In the genomic region with DNA sequence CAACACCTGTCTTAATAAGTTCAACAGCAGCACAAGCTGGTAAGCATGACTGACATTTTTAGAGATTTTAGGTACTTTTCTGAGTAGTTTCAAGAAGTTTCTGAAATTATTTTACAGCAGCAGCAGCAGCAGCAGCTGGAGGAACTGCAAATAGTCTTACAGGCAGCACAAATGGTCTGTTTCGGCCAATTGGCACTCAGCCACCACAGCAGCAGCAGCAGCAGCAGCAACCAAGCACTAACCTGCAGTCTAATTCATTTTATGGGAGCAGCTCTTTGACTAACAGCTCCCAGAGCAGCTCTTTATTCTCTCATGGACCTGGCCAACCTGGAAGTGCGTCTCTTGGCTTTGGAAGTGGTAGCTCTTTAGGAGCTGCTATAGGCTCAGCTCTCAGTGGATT, we compare ENCODE assay signal across 14 mouse cellular contexts. TPM values are rescaled to one million over a fixed set of nuclear protein-coding genes. Genes with fewer than 3 reads are reported as not detected.
DNase-seq lines count a peak whose midpoint lies in the region; ATAC-seq lines count a peak whose summit lies in the region.
"Had no signal": no experiment of that assay in that cellular context is flagged by ENCODE, and none has a peak within 500 bp of the region (broad histone marks: within the 10 kb centered on the region; RNA-seq: fewer than 3 reads in every experiment).

No protein-coding gene starts in this region.

- no peaks in the 10 kb centered on the region for H3K27me3 ChIP-seq in neural tube, embryonic 13.5 days
- no peaks in the 10 kb centered on the region for H3K27me3 ChIP-seq in neural tube, embryonic 15.5 days (replicated peaks)
- H3K27me3 ChIP-seq: liver, embryonic 15.5 days; megakaryocyte, embryonic 14.5 days; Patski had no signal

- H3K9ac ChIP-seq in neural tube, embryonic 13.5 days = no peak overlapping the region
- no peak overlapping the region for H3K9ac ChIP-seq in neural tube, embryonic 15.5 days (replicated peaks)
- H3K9ac ChIP-seq: liver, embryonic 15.5 days had no signal

- no peak for ATAC-seq in neural tube, embryonic 13.5 days (ENCODE audit: low read depth)
- ATAC-seq in neural tube, embryonic 15.5 days (ENCODE audit: low FRiP score) = no peak
- ATAC-seq: hindbrain, postnatal 0 days; Patski had no signal

- H3K36me3 ChIP-seq in neural tube, embryonic 13.5 days = peaks cover 40% of the 10 kb centered on the region
- peaks cover 29% of the 10 kb centered on the region for H3K36me3 ChIP-seq in neural tube, embryonic 15.5 days

- 0 out of 2 replicates have a peak overlapping the region, but pooled peaks have one; percentile 18 for H3K27ac ChIP-seq in neural tube, embryonic 13.5 days (replicated peaks)
- no peak overlapping the region for H3K27ac ChIP-seq in neural tube, embryonic 15.5 days (replicated peaks)
- H3K27ac ChIP-seq: hindbrain, postnatal 0 days; liver, embryonic 15.5 days; stomach, postnatal 0 days had no signal

- H3K4me3 ChIP-seq in neural tube, embryonic 13.5 days = no peak overlapping the region
- no peak overlapping the region for H3K4me3 ChIP-seq in neural tube, embryonic 15.5 days (replicated peaks)
- H3K4me3 ChIP-seq: liver, embryonic 15.5 days; megakaryocyte, embryonic 14.5 days had no signal

- H3K4me2 ChIP-seq in neural tube, embryonic 13.5 days = no peak overlapping the region
- H3K4me2 ChIP-seq in neural tube, embryonic 15.5 days = no peak overlapping the region
- H3K4me2 ChIP-seq: liver, embryonic 15.5 days had no signal

- DNase-seq in heart, adult 18-20 months = peak; percentile 10 to 25
- DNase-seq in heart, postnatal 25 days (ENCODE audit: low spot score) = no peak
- DNase-seq in kidney, adult 8-10 months = peak; percentile 7 to 14
- DNase-seq in layer of hippocampus, adult 11-12 months (ENCODE audit: low spot score) = no peak
- no peak for DNase-seq in cerebellum, postnatal 36 days
- DNase-seq: cerebellum, adult 9-10 months; thymus, postnatal 4 days had no signal

- no peaks in the 10 kb centered on the region for H3K9me3 ChIP-seq in neural tube, embryonic 13.5 days
- H3K9me3 ChIP-seq in neural tube, embryonic 15.5 days (replicated peaks) = no peaks in the 10 kb centered on the region
- H3K9me3 ChIP-seq: liver, embryonic 15.5 days; megakaryocyte, embryonic 14.5 days had no signal

- 52% methylated on average over 2 of the region's 2 CpGs for WGBS in neural tube, embryonic 13.5 days
- 40% methylated on average over 2 of the region's 2 CpGs for WGBS in neural tube, embryonic 15.5 days

- intact Hi-C loops in heart, postnatal 25 days (cut with DNase I) = no loop called here

- H3K4me1 ChIP-seq in neural tube, embryonic 13.5 days (replicated peaks) = no peaks in the 10 kb centered on the region
- H3K4me1 ChIP-seq in neural tube, embryonic 15.5 days = no peaks in the 10 kb centered on the region; the same call in 1 of the 2 replicates
- H3K4me1 ChIP-seq: liver, embryonic 15.5 days had no signal

RNA-seq across cellular contexts. Expression of a gene that starts 42.4 kb away (rescaled TPM):
- total RNA-seq in heart, adult 18-20 months (2021) = 1 to 10 TPM; 5.2 to 6.6 TPM
- 1 to 10 TPM; 7.2 TPM for total RNA-seq in heart, postnatal 25 days (2021)
- 17.8 and 25.9 TPM in 2 replicates for polyA plus RNA-seq in neural tube, embryonic 13.5 days (2015; fragmentation: Nextera tagmentation; extraction: Ambion mirVana)
- polyA plus RNA-seq in neural tube, embryonic 15.5 days (2015; fragmentation: Nextera tagmentation; extraction: Ambion mirVana) = 15.0 and 26.1 TPM in 2 replicates

RNA-seq across cellular contexts. Expression of a gene that starts 54.8 kb away (rescaled TPM):
- total RNA-seq in heart, adult 18-20 months (2021) = 100 to 1,000 TPM; 141 to 144 TPM
- total RNA-seq in heart, postnatal 25 days (2021) = 100 to 1,000 TPM; 129 to 131 TPM
- polyA plus RNA-seq in neural tube, embryonic 13.5 days (2015; fragmentation: Nextera tagmentation; extraction: Ambion mirVana) = 40.9 and 43.8 TPM in 2 replicates
- 40.4 and 43.8 TPM in 2 replicates for polyA plus RNA-seq in neural tube, embryonic 15.5 days (2015; fragmentation: Nextera tagmentation; extraction: Ambion mirVana)

Comparison
In these comparisons a context has a peak if more than half of its experiments do, and no peak if none do; other contexts are left out.
1. DNase-seq: peak in heart, adult 18-20 months (2 of 2) and kidney, adult 8-10 months (2 of 2); none in heart, postnatal 25 days (single experiment), layer of hippocampus, adult 11-12 months (single experiment) and cerebellum, postnatal 36 days (0 of 2).